Mouse (Mus musculus) gastrocnemius, postnatal 25 days (tissue): ENCODE measurements around the gene Scgb2b27. TPM values are rescaled to one million over a fixed set of nuclear protein-coding genes. Genes with fewer than 3 reads are reported as not detected.
"Not testable (repeated sequence)": the region's sequence is repeated elsewhere in the genome, so short reads cannot be mapped to it uniquely, and the experiment has no call there.

ENCODE experiments used
- DNase-seq: peaks from one replicate; pipeline ENCODE4 v3.0.0; 2022
- long read RNA-seq, 2 experiments: library from polyadenylated mRNA; stranded (forward); transcript quantifications; one replicate each; pipeline ENCODE4 v2.0.0; 2021
- total RNA-seq, 2 experiments: library from RNA; stranded (reverse); gene quantifications; 1 replicate in 1 of 2; 2 replicates in 1 of 2; pipeline ENCODE4 v1.2.3; 2021

The Scgb2b27 gene
- not detected for total RNA-seq
- long read RNA-seq, experiment 1 = 0 reads
- long read RNA-seq, experiment 2 = 0 reads

GRCm38 (mm10) chr7:34013842-34014241 is at the start of gene Scgb2b27:
Gene Scgb2b27 (minus strand): TSS chr7:34013942.
- no peak for DNase-seq

- DNase-seq = not testable (repeated sequence)
Observed at GRCm38 (mm10) chr7:34036076-34036815, 22.5 kb upstream of the Scgb2b27 start.

- DNase-seq = not testable (repeated sequence)
Observed at GRCm38 (mm10) chr7:34034579-34034978, 20.8 kb upstream of the Scgb2b27 start.

GRCm38 (mm10) chr7:34030026-34030425 is 16.3 kb upstream of the Scgb2b27 start:
- DNase-seq = no peak

- not testable (repeated sequence) for DNase-seq
Observed at GRCm38 (mm10) chr7:34027202-34027601, 13.5 kb upstream of the Scgb2b27 start.

GRCm38 (mm10) chr7:34025641-34026040 is 11.9 kb upstream of the Scgb2b27 start:
- DNase-seq = no peak

- DNase-seq = not testable (repeated sequence)
Observed at GRCm38 (mm10) chr7:34021183-34021582, 7.4 kb upstream of the Scgb2b27 start, which contains the start of gene Scgb1b27. Gene Scgb1b27 (plus strand): TSS chr7:34021483.

- DNase-seq = not testable (repeated sequence)
Observed at GRCm38 (mm10) chr7:33982281-33982680, 31.5 kb downstream of the Scgb2b27 start.

Other genes starting within 250 kb of the Scgb2b27 start
- gene Scgb2b26, start 68.9 kb downstream of the Scgb2b27 start, total RNA-seq = not detected
- gene Scgb1b27, start 7.5 kb upstream of the Scgb2b27 start, total RNA-seq = not detected
- gene Scgb1b30, start 81.5 kb upstream of the Scgb2b27 start, total RNA-seq = not detected
- 1 to 10 TPM; 4.8 to 7.0 TPM for gene Wtip, start 119.3 kb upstream of the Scgb2b27 start, total RNA-seq
- 10 to 100 TPM; 32.4 to 36.7 TPM for gene Uba2, start 155.7 kb upstream of the Scgb2b27 start, total RNA-seq
- gene Pdcd2l, start 182.7 kb upstream of the Scgb2b27 start, total RNA-seq = 10 to 100 TPM; 14.3 to 15.9 TPM
- gene Gpi1, start 216.4 kb upstream of the Scgb2b27 start, total RNA-seq = 1,000 to 10,000 TPM in 1 of 2 experiments, 100 to 1,000 TPM in 1; 948 to 1,062 TPM
- not detected for gene Gm6096, start 237.1 kb upstream of the Scgb2b27 start, total RNA-seq